Mouse (Mus musculus) MEL (cell line): ENCODE results near the gene Gcnt2.

ENCODE experiments used
- BHLHE40 ChIP-seq: IDR thresholded peaks from 2 replicates; pipeline ENCODE4 v1.6.1; 2012; ENCODE audit warnings: low read depth, mild to moderate bottlenecking, inconsistent platforms, low read length, improper control_type of control experiment, borderline replicate concordance
- CTCF ChIP-seq, 3 experiments: IDR thresholded peaks in 2 of 3; conservative IDR thresholded peaks in 1 of 3; 2 replicates each; pipeline ENCODE4 v1.5.1; 2011 to 2012; ENCODE audit warnings: low read length in 3 of 3, low read depth in 2 of 3, mild to moderate bottlenecking in 2 of 3, improper control_type of control experiment in 1 of 3, inconsistent platforms in 1 of 3, mixed read lengths in 1 of 3, moderate library complexity in 1 of 3; ENCODE audit not compliant: control insufficient read depth in 1 of 3, insufficient read depth in 1 of 3, poor library complexity in 1 of 3, severe bottlenecking in 1 of 3
- MAFK ChIP-seq: IDR thresholded peaks from 2 replicates; pipeline ENCODE4 v1.6.1; 2011; ENCODE audit warnings: low read depth, mild to moderate bottlenecking, low read length, improper control_type of control experiment, borderline replicate concordance
- ZC3H11A ChIP-seq: IDR thresholded peaks from 2 replicates; pipeline ENCODE4 v1.6.1; 2012; ENCODE audit warnings: low read depth, mild to moderate bottlenecking, inconsistent platforms, low read length, improper control_type of control experiment

DNA sequence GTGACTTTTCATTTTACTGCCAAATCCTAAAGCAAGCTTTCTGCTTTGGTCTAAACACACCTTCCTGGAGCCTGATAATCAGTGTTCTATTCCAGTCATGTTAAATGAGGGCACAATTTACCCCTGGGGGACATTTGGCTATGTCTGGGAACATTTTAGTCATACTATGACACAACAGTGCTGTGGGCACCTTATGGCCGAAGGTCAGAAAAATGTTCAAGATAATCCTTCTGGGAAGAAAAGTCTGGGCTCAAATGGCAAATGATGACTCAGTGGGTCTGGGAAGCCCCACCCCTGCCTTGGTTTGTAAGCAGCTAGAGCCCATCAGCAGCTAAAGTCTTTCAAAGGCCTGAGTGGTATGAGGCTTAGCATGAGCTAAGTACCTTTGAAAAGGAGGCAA is 123.2 kb downstream of the Gcnt2 start:
- no peak for TF ChIP-seq BHLHE40
- no peak for TF ChIP-seq MAFK
- TF ChIP-seq CTCF (IDR thresholded peaks at IDR 0.05 in 2 of 3, conservative IDR thresholded peaks at IDR 0.05 in 1 of 3; ENCODE audit: control insufficient read depth in 1 of 3, insufficient read depth in 1 of 3, low read depth in 2 of 3, low read length in 3 of 3, poor library complexity in 1 of 3, severe bottlenecking in 1 of 3): no peak
- no peak for TF ChIP-seq ZC3H11A
